Mouse (Mus musculus) liver, embryonic 14.5 days (tissue): ENCODE measurements around the gene Actl9.

ENCODE experiments used
- CTCF ChIP-seq: IDR thresholded peaks from 2 replicates; pipeline ENCODE4 v1.5.1; 2016; ENCODE audit warnings: antibody characterized with exemption, low read depth, control low read depth
- EP300 ChIP-seq: IDR thresholded peaks from 2 replicates; pipeline ENCODE4 v1.6.1; 2016; ENCODE audit warnings: antibody characterized with exemption, low read depth

GRCm38 (mm10) chr17:33385705-33386104, 47.0 kb upstream of the Actl9 start:
- TF ChIP-seq CTCF (no peak), EP300 (no peak)
